Mouse (Mus musculus) c-Kit-positive CD71-negative TER-119-negative erythroid progenitor cells, embryonic 14.5 days (primary cell): ENCODE measurements at regions not wholly inside any gene's neighbourhood (a gene's known extent, or its start where the extent isn't known, plus 50 kb on each side); places are given as distances from the start of the nearest gene placed in this dataset.
A peak's percentile ranks its signal among the peaks of the same experiment; 100 is the strongest.
"Not testable (repeated sequence)": the region's sequence is repeated elsewhere in the genome, so short reads cannot be mapped to it uniquely, and the experiment has no call there.

Experiments
- DNase-seq: peaks from one replicate; pipeline ENCODE4 v3.0.0-alpha.2; 2013; ENCODE audit warnings: low read depth

- not testable (repeated sequence) for DNase-seq
These were observed 419.0 kb upstream of the Tacstd2 start for GRCm38 (mm10) chr6:67954570-67954969.

- not testable (repeated sequence) for DNase-seq
These were observed 395.9 kb upstream of the Tacstd2 start for GRCm38 (mm10) chr6:67931499-67931898.

DNA sequence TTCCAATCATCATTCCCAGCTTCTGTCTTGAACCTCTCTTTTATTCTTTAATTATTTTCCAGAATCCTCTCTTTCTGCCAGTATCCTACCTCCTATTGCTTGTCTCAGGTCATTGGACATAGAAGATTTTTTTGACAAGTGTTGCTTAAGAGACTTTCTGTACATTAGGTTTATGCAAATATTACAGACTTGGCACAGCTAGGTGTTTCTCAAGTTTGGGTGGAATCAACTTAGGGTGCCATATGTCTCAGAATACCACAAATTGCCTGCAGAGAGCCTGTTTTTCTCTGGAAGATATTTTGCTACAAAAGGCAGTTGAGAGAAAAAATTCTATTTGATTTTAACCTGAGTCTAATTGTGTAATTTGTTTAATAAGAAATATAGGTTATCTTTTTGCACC, 386.9 kb upstream of the Tacstd2 start:
- no peak for DNase-seq

DNA sequence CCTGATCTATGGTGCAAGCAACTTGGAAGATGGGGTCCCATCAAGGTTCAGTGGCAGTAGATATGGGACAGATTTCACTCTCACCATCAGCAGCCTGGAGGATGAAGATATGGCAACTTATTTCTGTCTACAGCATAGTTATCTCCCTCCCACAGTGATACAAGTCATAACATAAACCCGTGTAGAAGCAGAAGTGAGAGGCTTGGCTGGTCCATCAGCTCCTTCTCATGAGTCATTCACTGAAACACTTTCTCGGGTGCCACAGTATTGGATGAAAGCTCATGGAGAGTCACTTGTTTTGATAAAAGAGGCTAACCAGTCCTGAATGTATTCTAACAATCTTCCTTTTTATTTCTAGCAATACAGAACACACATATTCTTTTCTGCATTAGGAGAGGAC, 378.3 kb upstream of the Tacstd2 start:
- no peak for DNase-seq

DNA sequence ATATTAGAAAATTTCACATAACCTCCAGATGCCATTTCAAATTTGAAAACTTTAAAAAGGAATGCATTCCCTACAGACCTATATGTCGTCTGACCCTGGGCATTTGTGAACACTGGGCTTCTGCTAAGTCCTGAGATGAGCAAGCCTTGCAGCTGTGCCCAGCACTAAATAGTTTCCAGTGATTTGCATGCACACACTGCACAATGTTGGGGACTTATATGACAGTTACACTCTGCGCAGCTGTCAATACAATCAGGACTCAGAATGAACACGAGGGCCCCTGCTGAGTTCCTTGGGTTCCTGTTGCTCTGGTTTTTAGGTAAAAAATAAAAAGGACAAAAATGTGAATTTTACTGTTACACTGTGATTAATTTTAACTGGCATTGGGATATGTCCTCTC, 377.7 kb upstream of the Tacstd2 start:
- DNase-seq: no peak

DNA sequence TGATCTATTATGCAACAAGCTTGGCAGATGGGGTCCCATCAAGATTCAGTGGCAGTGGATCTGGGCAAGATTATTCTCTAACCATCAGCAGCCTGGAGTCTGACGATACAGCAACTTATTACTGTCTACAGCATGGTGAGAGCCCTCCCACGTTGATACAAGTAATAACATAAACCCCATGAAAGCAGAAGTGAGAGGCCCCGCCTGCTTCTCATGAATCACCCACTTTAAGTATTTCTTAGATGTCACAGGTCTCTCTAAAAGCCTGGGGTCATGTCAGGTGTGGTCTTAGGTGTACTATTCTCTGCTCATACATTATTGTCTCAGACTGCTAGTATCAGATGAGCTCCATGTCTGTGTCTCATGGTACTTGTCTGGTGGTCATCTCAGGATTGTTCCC, 360.9 kb upstream of the Tacstd2 start:
- no peak for DNase-seq

DNA sequence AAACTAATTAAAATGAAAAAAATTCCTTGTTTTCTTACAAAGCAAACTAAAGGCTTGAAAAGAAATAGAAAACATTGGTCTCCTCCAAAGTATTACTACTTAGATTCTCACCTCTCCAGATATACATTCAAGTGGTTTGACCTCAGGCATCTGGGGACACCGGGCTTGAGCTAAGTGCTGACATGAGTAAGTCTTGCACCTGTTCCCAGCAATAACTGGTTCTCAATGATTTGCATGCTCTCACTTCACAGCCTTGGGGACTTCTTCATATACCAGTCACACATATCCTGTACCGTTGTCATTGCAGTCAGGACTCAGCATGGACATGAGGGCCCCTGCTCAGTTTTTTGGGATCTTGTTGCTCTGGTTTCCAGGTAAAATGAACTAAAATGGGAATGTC, 360.3 kb upstream of the Tacstd2 start:
- DNase-seq: no peak

GRCm38 (mm10) chr6:67887586-67887985, 352.0 kb upstream of the Tacstd2 start:
- DNase-seq: no peak

- no peak for DNase-seq
These were observed 349.3 kb upstream of the Tacstd2 start for GRCm38 (mm10) chr6:67884893-67885292.

GRCm38 (mm10) chr6:67881476-67881875, 345.9 kb upstream of the Tacstd2 start:
- DNase-seq: not testable (repeated sequence)

DNA sequence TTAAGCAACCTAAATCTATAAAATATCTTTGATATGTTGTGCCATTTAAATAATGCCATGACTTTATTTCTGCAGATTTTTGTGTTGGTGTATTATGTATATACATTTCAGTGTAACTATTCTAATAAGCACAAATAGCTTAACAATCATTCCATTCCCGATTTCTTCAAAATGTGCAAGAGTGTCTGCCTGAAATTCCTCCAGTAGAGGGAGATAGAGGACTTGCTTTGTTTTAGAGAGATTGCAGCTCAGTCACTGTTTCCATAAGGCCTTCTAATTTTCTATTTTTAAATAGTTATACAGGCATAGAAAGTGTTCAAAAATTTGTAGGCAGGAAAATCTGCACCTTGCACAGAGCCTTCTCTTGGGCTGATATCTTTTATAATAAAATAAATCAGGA, 322.3 kb upstream of the Tacstd2 start:
- not testable (repeated sequence) for DNase-seq

- DNase-seq: not testable (repeated sequence)
These were observed 303.9 kb upstream of the Tacstd2 start for GRCm38 (mm10) chr6:67839486-67839885.

DNA sequence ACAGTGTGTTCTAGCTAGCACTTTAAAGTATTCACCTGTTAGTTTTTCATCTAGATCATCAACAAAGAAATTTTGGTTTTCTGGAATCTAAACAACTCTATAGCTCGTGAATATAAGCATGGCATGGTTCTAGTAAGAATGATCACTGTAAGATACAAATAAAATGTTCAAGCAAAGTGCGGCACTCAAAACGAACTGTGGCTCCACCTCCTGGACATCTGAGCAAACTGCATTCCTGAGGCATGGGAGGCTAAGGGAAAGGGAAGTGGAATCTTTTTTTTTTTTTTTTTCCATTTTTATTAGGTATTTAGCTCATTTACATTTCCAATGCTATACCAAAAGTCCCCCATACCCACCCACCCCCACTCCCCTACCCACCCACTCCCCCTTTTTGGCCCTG, 276.9 kb upstream of the Tacstd2 start:
- DNase-seq: peak; percentile 3

- no peak for DNase-seq
These were observed 255.8 kb upstream of the Tacstd2 start for GRCm38 (mm10) chr6:67791393-67791792.

DNA sequence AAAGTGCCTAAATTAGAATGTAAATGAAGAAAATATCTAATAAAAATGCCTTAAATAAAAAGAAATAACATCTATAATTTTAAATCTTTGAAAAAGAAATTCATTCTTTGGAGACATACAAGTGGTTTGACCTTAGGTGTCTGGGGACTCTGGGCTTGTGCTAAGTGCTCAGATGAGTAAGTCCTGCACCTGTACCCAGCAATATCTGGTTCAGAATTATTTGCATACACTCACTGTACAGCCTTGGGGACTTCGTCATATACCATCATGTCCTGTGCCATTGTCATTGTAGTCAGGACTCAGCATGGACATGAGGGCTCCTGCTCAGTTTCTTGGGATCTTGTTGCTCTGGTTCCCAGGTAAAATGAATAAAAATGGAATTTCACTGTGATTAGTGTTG, 255.1 kb upstream of the Tacstd2 start:
- no peak for DNase-seq

DNA sequence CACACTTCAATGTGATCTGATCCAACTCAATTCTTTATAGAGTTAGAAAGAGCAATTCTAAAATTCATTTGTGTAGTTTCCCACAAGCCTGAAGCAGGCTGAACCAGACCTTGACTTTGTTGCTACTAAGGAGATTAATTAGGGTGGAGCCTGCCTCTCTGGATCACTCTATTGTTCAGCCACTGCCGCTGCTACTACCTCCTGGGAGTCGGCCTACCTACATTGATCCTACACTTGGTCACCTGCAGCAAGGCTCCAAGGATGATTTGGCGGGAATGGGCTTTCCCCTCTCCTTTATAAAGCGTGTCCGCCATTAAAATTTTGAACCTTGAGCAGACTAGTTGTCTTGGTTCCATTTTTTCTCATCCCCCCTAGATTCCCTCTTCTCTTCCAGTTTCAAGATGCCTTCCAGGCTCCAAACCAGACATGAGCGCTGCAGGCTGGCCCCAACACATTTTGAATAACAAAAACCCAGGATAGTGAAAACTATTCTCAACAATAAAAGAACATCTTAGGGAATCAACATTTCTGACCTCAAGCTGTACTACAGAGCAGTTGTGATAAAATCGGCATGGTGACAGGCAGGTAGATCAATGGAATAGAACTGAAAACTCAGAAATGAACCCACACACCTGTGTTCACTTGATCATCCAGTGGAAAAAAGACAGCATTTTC, 251.6 kb upstream of the Tacstd2 start:
- no peak for DNase-seq

DNA sequence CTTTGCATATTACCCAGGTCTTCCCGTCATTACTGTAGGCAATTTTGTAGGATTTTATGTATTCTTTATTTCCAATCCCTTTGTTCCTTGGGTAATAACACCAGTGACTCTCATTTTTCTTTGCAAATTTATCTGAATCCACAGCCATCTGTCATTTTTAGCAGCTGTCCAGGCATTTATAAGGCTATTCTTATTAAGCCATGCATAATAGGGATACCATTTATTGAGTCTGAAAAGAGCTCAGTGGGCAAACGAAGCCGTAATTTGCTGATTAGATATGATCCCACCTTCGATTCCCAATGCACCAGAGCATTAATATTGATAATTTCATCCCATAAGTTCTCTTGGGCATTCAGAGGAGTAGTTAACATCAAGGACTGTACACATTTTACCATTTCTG, 243.3 kb upstream of the Tacstd2 start:
- no peak for DNase-seq

- DNase-seq: not testable (repeated sequence)
These were observed 218.5 kb upstream of the Tacstd2 start for GRCm38 (mm10) chr6:67754102-67754501.

DNA sequence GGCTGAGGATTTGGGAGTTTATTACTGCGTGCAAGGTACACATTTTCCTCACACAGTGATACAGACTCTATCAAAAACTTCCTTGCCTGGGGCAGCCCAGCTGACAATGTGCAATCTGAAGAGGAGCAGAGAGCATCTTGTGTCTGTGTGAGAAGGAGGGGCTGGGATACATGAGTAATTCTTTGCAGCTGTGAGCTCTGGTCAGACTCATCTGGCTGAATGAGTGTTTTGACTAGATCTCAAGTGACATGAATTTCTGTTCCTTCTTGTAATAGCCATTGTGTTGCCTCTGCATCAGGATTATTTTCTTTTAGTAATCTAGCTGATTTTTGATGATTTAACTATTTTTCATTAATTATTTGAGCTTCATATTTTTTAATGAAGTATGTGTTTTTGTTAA, 190.0 kb upstream of the Tacstd2 start:
- no peak for DNase-seq

DNA sequence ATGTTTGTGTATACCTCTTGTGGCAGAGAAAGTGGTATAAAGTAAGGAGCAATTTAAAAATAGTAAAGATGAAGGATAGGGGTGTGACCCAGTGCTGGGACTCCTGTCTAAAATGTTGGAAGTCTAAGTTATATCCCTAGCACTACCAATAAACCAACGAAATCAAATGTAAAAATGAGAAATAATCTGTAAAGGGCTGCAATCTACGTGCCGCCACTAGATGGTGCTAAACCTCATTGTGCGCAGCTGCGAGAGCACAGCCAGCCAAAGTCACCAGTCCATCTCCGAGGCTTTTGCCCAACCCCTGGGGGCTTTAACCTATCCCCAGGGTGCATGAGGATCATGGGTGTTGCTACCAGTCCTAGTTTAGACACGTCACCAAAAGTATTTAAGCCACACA, 163.4 kb upstream of the Tacstd2 start:
- not testable (repeated sequence) for DNase-seq

DNA sequence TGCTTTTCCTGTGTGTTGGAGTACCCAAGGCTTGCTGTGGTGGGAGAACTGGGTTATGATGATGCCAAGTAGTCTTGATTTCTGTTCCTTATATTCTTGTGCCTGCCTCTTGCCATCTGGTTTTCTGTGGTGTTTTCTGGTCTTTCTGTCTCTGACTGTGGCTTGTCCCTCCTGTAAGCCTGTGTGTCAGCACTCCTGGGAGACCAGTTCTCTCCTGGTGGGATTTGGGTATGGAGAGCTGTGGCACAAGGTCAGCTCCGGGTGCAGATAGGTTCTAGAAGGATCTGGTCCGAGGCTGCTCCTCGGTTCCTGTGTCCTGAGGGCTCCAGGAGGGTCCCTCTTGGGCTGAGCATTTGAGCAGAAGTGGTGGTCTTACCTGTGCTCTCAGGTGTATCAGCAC, 155.4 kb upstream of the Tacstd2 start:
- not testable (repeated sequence) for DNase-seq

DNA sequence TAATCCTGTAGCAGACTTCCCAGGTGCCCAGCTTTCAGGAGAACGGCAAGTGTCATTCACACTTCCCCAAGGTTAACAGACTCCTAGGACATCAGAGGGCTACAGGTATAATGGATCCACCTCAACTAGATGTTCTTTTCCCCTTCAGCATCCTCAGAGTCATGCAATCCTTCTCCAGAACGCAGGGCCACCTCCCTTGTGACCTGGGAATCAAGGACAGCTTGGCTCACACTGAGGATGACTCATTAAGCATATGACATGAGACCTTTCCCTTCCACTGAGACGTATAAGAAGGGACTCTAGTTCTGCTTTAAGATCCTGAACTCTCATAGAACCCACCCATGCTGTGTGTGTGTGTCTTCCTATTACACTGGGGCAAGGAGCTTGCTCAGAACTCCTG, 147.5 kb upstream of the Tacstd2 start:
- DNase-seq: not testable (repeated sequence)

DNA sequence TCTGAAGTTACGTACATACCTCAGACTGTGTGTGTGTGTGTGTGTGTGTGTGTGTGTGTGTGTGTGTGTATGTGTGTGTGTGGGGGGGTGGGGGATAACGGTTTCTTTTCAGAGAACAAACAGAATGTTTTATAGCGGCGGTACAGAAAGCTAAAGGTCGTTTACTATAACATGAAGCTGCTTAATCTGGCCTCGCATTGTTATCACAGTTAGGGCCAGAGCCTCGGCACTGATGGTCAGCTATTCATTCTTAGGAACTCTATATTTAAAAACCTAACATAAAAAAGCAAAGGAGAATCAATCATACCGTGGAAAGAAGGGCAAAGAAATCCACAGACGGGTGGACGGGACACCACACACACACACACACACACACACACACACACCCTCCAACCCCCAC, 146.0 kb upstream of the Tacstd2 start:
- DNase-seq: not testable (repeated sequence)

GRCm38 (mm10) chr6:67679106-67679505, 143.5 kb upstream of the Tacstd2 start:
- DNase-seq: not testable (repeated sequence)
